Mouse (Mus musculus): ENCODE results near the gene Acmsd. TPM values are rescaled to one million over a fixed set of nuclear protein-coding genes. Genes with fewer than 3 reads are reported as not detected.

Acmsd gene
- polyA plus RNA-seq, 1 experiment = not detected

- peak overlapping the region; percentile 63 for H3K27ac ChIP-seq (ENCODE audit: insufficient read depth, low read length)
- peak overlapping the region; percentile 100 for H3K4me3 ChIP-seq (ENCODE audit: low read depth, low read length)
- H3K4me1 ChIP-seq (ENCODE audit: control insufficient read depth, insufficient read depth, low read length) = peaks cover 2% of the 10 kb centered on the region
- H3K27me3 ChIP-seq (ENCODE audit: control insufficient read depth, insufficient read depth, low read length, poor library complexity, severe bottlenecking) = no peaks in the 10 kb centered on the region
- TF ChIP-seq POLR2A (IDR thresholded peaks at IDR 0.05; ENCODE audit: insufficient read depth, low read length) = no peak
- no peak for TF ChIP-seq EP300 (IDR thresholded peaks at IDR 0.05; ENCODE audit: insufficient read depth, low read depth, low read length)
- TF ChIP-seq CTCF (IDR thresholded peaks at IDR 0.05; ENCODE audit: low read depth, low read length) = no peak
- H3K36me3 ChIP-seq (ENCODE audit: control insufficient read depth, insufficient read depth, low read length, poor library complexity, severe bottlenecking) = peaks cover 3% of the 10 kb centered on the region; the same call in 1 of the 2 replicates
- H3K9me3 ChIP-seq (replicated peaks; ENCODE audit: control insufficient read depth, insufficient read depth, low read length, poor library complexity, severe bottlenecking) = no peaks in the 10 kb centered on the region
- peak overlapping the region; percentile 99 for H3K9ac ChIP-seq (ENCODE audit: low read depth, poor library complexity, severe bottlenecking)
Observed at GRCm38 (mm10) chr1:127773198-127773802, 44.1 kb downstream of the Acmsd start.

GRCm38 (mm10) chr1:127773803-127774500 lies 44.7 kb downstream of the Acmsd start, which contains the start of gene Ccnt2:
TSS of gene Ccnt2 (plus strand) at chr1:127774164.
- peak within 1 kb of the TSS; percentile 100 for H3K4me3 ChIP-seq (ENCODE audit: low read depth, low read length)
- H3K9me3 ChIP-seq (replicated peaks; ENCODE audit: control insufficient read depth, insufficient read depth, low read length, poor library complexity, severe bottlenecking) = no peaks in the 10 kb centered on the region
- H3K36me3 ChIP-seq (ENCODE audit: control insufficient read depth, insufficient read depth, low read length, poor library complexity, severe bottlenecking) = peaks cover 6% of the 10 kb centered on the region; the same call in 1 of the 2 replicates
- no peaks in the 10 kb centered on the region for H3K27me3 ChIP-seq (ENCODE audit: control insufficient read depth, insufficient read depth, low read length, poor library complexity, severe bottlenecking)
- TF ChIP-seq POLR2A (IDR thresholded peaks at IDR 0.05; ENCODE audit: insufficient read depth, low read length) (peak; percentile 65), EP300 (IDR thresholded peaks at IDR 0.05; ENCODE audit: insufficient read depth, low read depth, low read length) (no peak), CTCF (IDR thresholded peaks at IDR 0.05; ENCODE audit: low read depth, low read length) (no peak)
- peak within 1 kb of the TSS; percentile 63 for H3K27ac ChIP-seq (ENCODE audit: insufficient read depth, low read length)
- H3K9ac ChIP-seq (ENCODE audit: low read depth, poor library complexity, severe bottlenecking) = peak within 1 kb of the TSS; percentile 99
- H3K4me1 ChIP-seq (ENCODE audit: control insufficient read depth, insufficient read depth, low read length) = peaks cover 2% of the 10 kb centered on the region

DNA sequence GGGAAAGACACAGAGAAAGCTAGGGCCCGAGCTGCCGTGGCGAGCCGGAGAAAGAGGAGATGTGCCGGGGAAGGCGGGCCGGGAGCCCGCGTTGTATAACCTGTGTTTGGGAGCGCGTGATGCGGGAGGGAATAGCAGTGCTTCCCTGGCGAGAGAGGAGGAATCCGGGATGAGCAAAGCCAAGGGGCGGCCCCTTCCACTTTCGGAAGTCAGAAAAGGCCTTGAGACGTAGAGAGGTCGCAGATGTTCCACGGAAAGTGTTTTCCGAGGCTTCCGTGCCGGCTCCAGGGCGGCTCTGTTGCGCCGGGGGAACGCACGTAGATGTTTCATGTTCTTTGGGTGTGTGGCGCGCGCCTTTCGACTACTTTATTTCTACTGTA lies 45.3 kb downstream of the Acmsd start:
- Histone ChIP-seq H3K36me3 (ENCODE audit: control insufficient read depth, insufficient read depth, low read length, poor library complexity, severe bottlenecking) (peaks cover 11% of the 10 kb centered on the region), H3K27me3 (ENCODE audit: control insufficient read depth, insufficient read depth, low read length, poor library complexity, severe bottlenecking) (no peaks in the 10 kb centered on the region), H3K9ac (ENCODE audit: low read depth, poor library complexity, severe bottlenecking) (peak overlapping the region; percentile 99), H3K27ac (ENCODE audit: insufficient read depth, low read length) (peak overlapping the region; percentile 17; the same call in 1 of the 2 replicates), H3K4me1 (ENCODE audit: control insufficient read depth, insufficient read depth, low read length) (peaks cover 2% of the 10 kb centered on the region), H3K9me3 (replicated peaks; ENCODE audit: control insufficient read depth, insufficient read depth, low read length, poor library complexity, severe bottlenecking) (no peaks in the 10 kb centered on the region), H3K4me3 (ENCODE audit: low read depth, low read length) (peak overlapping the region; percentile 97)
- TF ChIP-seq POLR2A (IDR thresholded peaks at IDR 0.05; ENCODE audit: insufficient read depth, low read length) (no peak), EP300 (IDR thresholded peaks at IDR 0.05; ENCODE audit: insufficient read depth, low read depth, low read length) (no peak), CTCF (IDR thresholded peaks at IDR 0.05; ENCODE audit: low read depth, low read length) (no peak)

- TF ChIP-seq EP300 (IDR thresholded peaks at IDR 0.05; ENCODE audit: insufficient read depth, low read depth, low read length) (no peak), POLR2A (IDR thresholded peaks at IDR 0.05; ENCODE audit: insufficient read depth, low read length) (no peak), CTCF (IDR thresholded peaks at IDR 0.05; ENCODE audit: low read depth, low read length) (no peak)
- H3K4me1 ChIP-seq (ENCODE audit: control insufficient read depth, insufficient read depth, low read length) = peaks cover 2% of the 10 kb centered on the region
- peaks cover 14% of the 10 kb centered on the region for H3K36me3 ChIP-seq (ENCODE audit: control insufficient read depth, insufficient read depth, low read length, poor library complexity, severe bottlenecking)
- H3K4me3 ChIP-seq (ENCODE audit: low read depth, low read length) = peak overlapping the region; percentile 97
- H3K9me3 ChIP-seq (replicated peaks; ENCODE audit: control insufficient read depth, insufficient read depth, low read length, poor library complexity, severe bottlenecking) = no peaks in the 10 kb centered on the region
- no peaks in the 10 kb centered on the region for H3K27me3 ChIP-seq (ENCODE audit: control insufficient read depth, insufficient read depth, low read length, poor library complexity, severe bottlenecking)
- no peak overlapping the region for H3K27ac ChIP-seq (ENCODE audit: insufficient read depth, low read length)
- peak overlapping the region; percentile 99 for H3K9ac ChIP-seq (ENCODE audit: low read depth, poor library complexity, severe bottlenecking)
Observed at GRCm38 (mm10) chr1:127775206-127775720, 46.0 kb downstream of the Acmsd start.

DNA sequence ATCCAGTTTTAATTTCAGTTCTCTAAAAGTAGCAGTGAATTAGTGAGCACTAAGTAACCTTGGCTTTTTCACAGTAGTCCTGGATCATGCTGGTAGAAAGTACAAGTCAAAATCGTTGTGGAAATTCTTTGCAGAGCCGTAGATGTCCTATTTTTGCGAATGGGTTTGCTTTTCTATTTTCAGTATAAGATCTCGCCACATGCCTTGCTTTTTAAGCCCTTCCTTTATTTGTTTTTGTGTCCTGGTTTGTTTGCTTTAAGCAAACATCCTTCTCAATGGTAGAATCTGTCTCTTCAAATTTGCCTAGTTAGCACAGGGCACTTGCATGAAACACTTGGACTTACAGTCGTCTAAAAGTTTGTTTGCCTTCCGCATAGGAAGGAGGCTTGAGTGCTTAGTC lies 47.0 kb downstream of the Acmsd start:
- no peaks in the 10 kb centered on the region for H3K9me3 ChIP-seq (replicated peaks; ENCODE audit: control insufficient read depth, insufficient read depth, low read length, poor library complexity, severe bottlenecking)
- H3K36me3 ChIP-seq (ENCODE audit: control insufficient read depth, insufficient read depth, low read length, poor library complexity, severe bottlenecking) = peaks cover 17% of the 10 kb centered on the region
- H3K4me1 ChIP-seq (ENCODE audit: control insufficient read depth, insufficient read depth, low read length) = peaks cover 2% of the 10 kb centered on the region
- no peak overlapping the region for H3K4me3 ChIP-seq (ENCODE audit: low read depth, low read length)
- no peaks in the 10 kb centered on the region for H3K27me3 ChIP-seq (ENCODE audit: control insufficient read depth, insufficient read depth, low read length, poor library complexity, severe bottlenecking)
- no peak for TF ChIP-seq CTCF (IDR thresholded peaks at IDR 0.05; ENCODE audit: low read depth, low read length)
- no peak for TF ChIP-seq EP300 (IDR thresholded peaks at IDR 0.05; ENCODE audit: insufficient read depth, low read depth, low read length)
- no peak overlapping the region; the same call in 1 of the 2 replicates for H3K27ac ChIP-seq (ENCODE audit: insufficient read depth, low read length)
- no peak overlapping the region; the same call in 1 of the 2 replicates for H3K9ac ChIP-seq (ENCODE audit: low read depth, poor library complexity, severe bottlenecking)

- Histone ChIP-seq H3K27me3 (ENCODE audit: control insufficient read depth, insufficient read depth, low read length, poor library complexity, severe bottlenecking) (no peaks in the 10 kb centered on the region), H3K9me3 (replicated peaks; ENCODE audit: control insufficient read depth, insufficient read depth, low read length, poor library complexity, severe bottlenecking) (no peaks in the 10 kb centered on the region), H3K4me1 (ENCODE audit: control insufficient read depth, insufficient read depth, low read length) (peaks cover 2% of the 10 kb centered on the region), H3K4me3 (ENCODE audit: low read depth, low read length) (no peak overlapping the region), H3K36me3 (ENCODE audit: control insufficient read depth, insufficient read depth, low read length, poor library complexity, severe bottlenecking) (peaks cover 15% of the 10 kb centered on the region), H3K27ac (ENCODE audit: insufficient read depth, low read length) (no peak overlapping the region), H3K9ac (ENCODE audit: low read depth, poor library complexity, severe bottlenecking) (no peak overlapping the region)
- TF ChIP-seq POLR2A (IDR thresholded peaks at IDR 0.05; ENCODE audit: insufficient read depth, low read length) = no peak
- no peak for TF ChIP-seq EP300 (IDR thresholded peaks at IDR 0.05; ENCODE audit: insufficient read depth, low read depth, low read length)
- TF ChIP-seq CTCF (IDR thresholded peaks at IDR 0.05; ENCODE audit: low read depth, low read length) = no peak
Observed at GRCm38 (mm10) chr1:127778611-127779010, 49.4 kb downstream of the Acmsd start.
